ENCODE assay signal across 8 mouse cellular contexts in genomic region chr1:86488774-86489173, GRCm38 (mm10). TPM values are rescaled to one million over a fixed set of nuclear protein-coding genes. Genes with fewer than 3 reads are reported as not detected.
A peak's percentile ranks its signal among the peaks of the same experiment; 100 is the strongest.
DNase-seq lines count a peak whose midpoint lies in the region; ATAC-seq and TF ChIP-seq lines count a peak whose summit lies in the region.

No protein-coding gene starts in this region.

- H3K4me1 ChIP-seq in heart, embryonic 15.5 days (replicated peaks), result peaks cover 31% of the 10 kb centered on the region
- H3K4me1 ChIP-seq in ES-E14 (ENCODE audit: control insufficient read depth in 2 of 2, insufficient read depth in 2 of 2, low read length in 2 of 2, poor library complexity in 1 of 2), result peaks cover 8 to 23% of the 10 kb centered on the region in 2 experiments; a peak in 3 of 4 replicates
- H3K4me1 ChIP-seq in hindbrain, embryonic 10.5 days (replicated peaks), result peaks cover 31% of the 10 kb centered on the region
- H3K4me1 ChIP-seq in midbrain, embryonic 10.5 days, result peaks cover 28% of the 10 kb centered on the region

- H3K27me3 ChIP-seq in heart, embryonic 15.5 days, result no peaks in the 10 kb centered on the region
- no peaks in the 10 kb centered on the region for H3K27me3 ChIP-seq in hindbrain, embryonic 10.5 days (ENCODE audit: insufficient read depth, poor library complexity, severe bottlenecking)
- no peaks in the 10 kb centered on the region for H3K27me3 ChIP-seq in midbrain, embryonic 10.5 days (ENCODE audit: low read depth, poor library complexity, severe bottlenecking)

- WGBS in heart, embryonic 15.5 days, result 90% methylated on average over 4 of the region's 4 CpGs
- 94% methylated on average over 4 of the region's 4 CpGs for WGBS in hindbrain, embryonic 10.5 days
- WGBS in midbrain, embryonic 10.5 days, result 98% methylated on average over 4 of the region's 4 CpGs

- H3K9ac ChIP-seq in heart, embryonic 15.5 days, result no peak overlapping the region
- H3K9ac ChIP-seq in ES-E14 (ENCODE audit: insufficient read depth, low read depth, low read length, poor library complexity, severe bottlenecking), result peak overlapping the region; percentile 99; the same call in 1 of the 2 replicates

- in situ Hi-C loops in ES-E14 (cut with MboI; ENCODE audit: low sequenced_read_pairs in 2 of 2, unreplicated experiment in 2 of 2), result no loop called here

- ATAC-seq in heart, embryonic 15.5 days (replicated peaks; ENCODE audit: insufficient number of reproducible peaks, insufficient read depth, low FRiP score, low read depth), result no peak
- no peak for ATAC-seq in monocyte, adult 5-6 weeks (replicated peaks; ENCODE audit: insufficient number of reproducible peaks, low FRiP score, low TSS enrichment, poor library complexity, severe bottlenecking)

- intact Hi-C loops in heart, postnatal 10 days (cut with DNase I), result no loop called here
- intact Hi-C loops in left cerebral cortex, postnatal 25 days (cut with DNase I), result no loop called here

- H3K4me2 ChIP-seq in heart, embryonic 15.5 days, result peak overlapping the region; percentile 75

- H3K9me3 ChIP-seq in heart, embryonic 15.5 days (replicated peaks), result no peaks in the 10 kb centered on the region
- no peaks in the 10 kb centered on the region for H3K9me3 ChIP-seq in ES-E14 (ENCODE audit: control insufficient read depth, insufficient read depth, low read depth, low read length)
- H3K9me3 ChIP-seq in hindbrain, embryonic 10.5 days, result no peaks in the 10 kb centered on the region
- H3K9me3 ChIP-seq in midbrain, embryonic 10.5 days (replicated peaks), result no peaks in the 10 kb centered on the region

- H3K36me3 ChIP-seq in heart, embryonic 15.5 days, result no peaks in the 10 kb centered on the region
- H3K36me3 ChIP-seq in ES-E14 (ENCODE audit: control insufficient read depth, insufficient read depth, low read length, poor library complexity, severe bottlenecking), result no peaks in the 10 kb centered on the region
- H3K36me3 ChIP-seq in hindbrain, embryonic 10.5 days, result no peaks in the 10 kb centered on the region
- H3K36me3 ChIP-seq in midbrain, embryonic 10.5 days, result 0 out of 2 replicates have a peak, but pooled peaks cover 3% of the 10 kb centered on the region

- DNase-seq in heart, postnatal 10 days, result no peak
- DNase-seq in ES-E14 (ENCODE audit: low read depth, low spot score), result no peak
- DNase-seq in hindbrain, embryonic 10.5 days (ENCODE audit: low spot score), result no peak
- no peak for DNase-seq in midbrain, embryonic 10.5 days (ENCODE audit: low spot score)
- DNase-seq in left cerebral cortex, postnatal 25 days (ENCODE audit: low spot score in 2 of 2), result no peak
- DNase-seq in layer of hippocampus, postnatal 14 days (ENCODE audit: low spot score in 2 of 2), result no peak

- H3K4me3 ChIP-seq in heart, embryonic 15.5 days, result peak overlapping the region; percentile 60; the same call in 1 of the 2 replicates
- peak overlapping the region; percentile 63 to 96 for H3K4me3 ChIP-seq in ES-E14 (ENCODE audit: insufficient read depth in 1 of 2, low read depth in 1 of 2, low read length in 2 of 2, poor library complexity in 1 of 2, severe bottlenecking in 1 of 2)
- H3K4me3 ChIP-seq in hindbrain, embryonic 10.5 days, result peak overlapping the region; percentile 71
- peak overlapping the region; percentile 74 for H3K4me3 ChIP-seq in midbrain, embryonic 10.5 days

- H3K27ac ChIP-seq in heart, embryonic 15.5 days, result peak overlapping the region; percentile 96
- peak overlapping the region; percentile 96 for H3K27ac ChIP-seq in ES-E14 (ENCODE audit: insufficient read depth, low read depth, low read length, poor library complexity, severe bottlenecking)
- peak overlapping the region; percentile 99 for H3K27ac ChIP-seq in hindbrain, embryonic 10.5 days
- H3K27ac ChIP-seq in midbrain, embryonic 10.5 days (replicated peaks), result peak overlapping the region; percentile 99

TF ChIP-seq in ES-E14, 5 proteins besides CTCF, POLR2A, EP300 and RAD21:
- no peak for TF ChIP-seq MAFK (IDR thresholded peaks at IDR 0.05; ENCODE audit: insufficient read depth, low read depth, low read length)
- no peak for TF ChIP-seq HCFC1 (IDR thresholded peaks at IDR 0.05; ENCODE audit: borderline replicate concordance, insufficient read depth, low read length)
- no peak for TF ChIP-seq CHD2 (IDR thresholded peaks at IDR 0.05; ENCODE audit: low read depth, low read length)

RNA-seq across cellular contexts. Expression of gene Ptma, which starts 37.8 kb away (rescaled TPM):
- polyA plus RNA-seq in heart, embryonic 15.5 days (2015; fragmentation: Nextera tagmentation; extraction: Ambion mirVana), result 791 and 881 TPM in 2 replicates
- total RNA-seq in heart, postnatal 10 days (2021), result 100 to 1,000 TPM; 535 to 599 TPM
- total RNA-seq in ES-E14 (2012; rRNA removed), result 2,106 and 2,587 TPM in 2 replicates
- 2,611 and 3,050 TPM in 2 replicates for polyA plus RNA-seq in hindbrain, embryonic 10.5 days (2016; fragmentation: Nextera tagmentation; extraction: Ambion mirVana)
- polyA plus RNA-seq in midbrain, embryonic 10.5 days (2016; fragmentation: Nextera tagmentation; extraction: Ambion mirVana), result 2,732 and 2,904 TPM in 2 replicates
- total RNA-seq in left cerebral cortex, postnatal 25 days (2021), result 100 to 1,000 TPM; 359 to 366 TPM
- total RNA-seq in monocyte, adult 5-6 weeks (2017), result 2,048 to 2,960 TPM (median 2,606 TPM) in 3 replicates
- total RNA-seq in layer of hippocampus, postnatal 14 days (2021), result 100 to 1,000 TPM; 453 to 549 TPM
